Mouse (Mus musculus) hematopoietic multipotent progenitor cell, adult 10-12 weeks (in vitro differentiated cells): ENCODE measurements around the gene Nsun2. TPM values are rescaled to one million over a fixed set of nuclear protein-coding genes. Genes with fewer than 3 reads are reported as not detected.

ENCODE experiments used
- polyA plus RNA-seq: library from polyadenylated mRNA; stranded (reverse); fragments of >175 nt; gene quantifications from 2 replicates; pipeline ENCODE4 v1.2.3, GENCODE M21; 2012; ENCODE audit warnings: low replicate concordance

The Nsun2 gene
- polyA plus RNA-seq: 22.6 and 26.1 TPM in 2 replicates

DNA sequence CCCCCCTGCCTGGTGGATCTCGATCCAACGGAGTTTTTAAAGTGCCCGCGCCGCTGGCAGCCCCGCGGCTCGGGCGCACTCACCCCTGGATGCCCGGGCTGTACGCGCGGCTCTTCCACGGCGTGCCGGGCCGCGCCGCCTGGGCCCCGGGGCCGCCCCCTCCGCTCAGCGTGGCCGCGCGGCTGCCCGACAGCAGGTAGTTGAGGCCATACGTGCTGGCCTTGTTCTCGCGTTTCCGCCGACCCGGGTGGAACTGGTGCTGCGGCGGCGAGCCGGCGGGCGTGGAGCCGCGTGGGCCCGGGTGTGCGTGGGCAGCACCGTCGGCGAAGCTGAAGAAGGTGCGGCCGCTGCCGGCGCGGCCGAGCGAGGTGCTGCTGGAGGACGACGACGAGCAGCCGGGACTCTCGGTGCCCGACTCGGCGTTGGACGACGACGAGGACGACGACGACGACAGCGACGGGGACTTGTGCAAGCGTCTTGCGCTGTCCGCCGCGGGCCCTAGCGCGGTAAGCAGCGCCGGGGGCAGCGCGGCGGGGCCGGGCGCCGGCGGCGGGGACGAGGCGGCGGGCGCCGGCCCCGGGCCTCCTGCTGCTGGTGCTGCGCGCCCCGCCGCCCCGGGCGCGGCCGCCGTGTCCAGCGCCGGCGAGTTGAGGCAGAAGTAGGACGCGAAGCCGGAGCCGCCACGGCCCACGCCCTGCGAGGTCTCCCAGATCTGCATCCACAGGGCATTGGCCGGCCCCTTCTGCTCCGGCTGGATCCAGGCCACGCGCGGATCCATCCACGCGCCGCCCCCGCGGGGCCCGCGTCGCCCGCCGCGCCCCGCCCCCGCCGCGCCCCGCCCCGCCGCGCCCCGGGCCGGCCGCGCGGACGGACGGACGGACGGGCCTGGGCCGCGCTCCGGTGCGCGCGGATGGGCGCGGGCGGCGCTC lies at the start of gene Nsun2:
TSS of gene Nsun2 (plus strand) at position 342 of the 929 bp plus-strand sequence.

DNA sequence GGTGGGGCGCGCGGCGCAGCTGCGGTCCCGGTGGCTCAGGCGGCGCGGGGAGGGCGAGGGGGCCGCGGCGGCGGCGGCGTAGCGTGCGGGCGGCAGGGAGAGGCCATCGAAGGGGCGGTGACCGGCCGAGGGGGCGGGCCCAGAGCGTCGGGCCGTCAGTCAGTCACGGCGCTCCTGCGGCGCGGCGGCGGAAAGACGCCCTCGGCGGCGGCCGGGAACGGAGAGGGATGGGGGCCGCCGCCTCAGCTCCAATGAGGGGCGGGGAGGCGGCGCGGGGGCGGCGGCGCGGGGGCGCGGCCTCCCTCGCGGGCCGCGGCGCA lies 748 bp downstream of the Nsun2 start, which contains the start of gene Tent4a:
TSS of gene Tent4a (minus strand) at position 284 of the 320 bp plus-strand sequence.

DNA sequence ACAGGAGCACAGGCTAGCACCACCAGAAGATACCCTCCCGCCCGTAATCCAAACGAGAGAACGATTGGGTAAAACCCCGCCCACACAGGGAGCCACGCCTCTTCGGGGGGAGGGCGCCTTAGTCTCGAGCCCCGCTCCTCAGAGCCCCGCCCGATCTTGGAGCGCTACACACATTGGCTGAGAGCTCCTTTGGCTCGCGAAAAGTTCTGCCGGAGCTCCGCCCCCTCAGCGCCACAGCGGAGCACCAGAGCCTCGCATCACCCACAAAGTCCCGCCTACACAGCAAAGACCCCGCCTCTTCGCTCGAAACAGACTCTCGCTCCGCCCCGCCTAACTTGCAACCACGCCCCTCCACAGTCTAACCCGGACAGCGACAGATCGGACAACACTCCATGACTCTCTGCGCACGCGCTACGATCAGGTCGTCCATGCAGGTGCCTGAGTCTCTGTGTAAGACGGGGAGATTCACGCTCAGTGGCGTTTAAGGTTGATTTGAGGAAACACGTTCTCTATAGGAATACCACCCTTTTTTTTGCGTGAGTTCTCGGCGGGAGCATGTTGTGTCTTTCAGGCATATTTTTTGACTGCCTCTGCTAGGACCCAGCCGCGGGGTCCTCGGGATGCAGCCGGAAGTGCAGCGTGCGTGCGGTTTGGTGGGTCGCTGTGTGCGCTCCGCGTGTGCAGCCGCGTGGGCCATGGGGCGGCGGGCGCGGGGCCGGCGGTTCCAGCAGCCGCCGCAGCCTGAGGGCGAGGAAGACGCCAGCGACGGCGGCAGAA lies 78.0 kb downstream of the Nsun2 start, which contains the start of gene Srd5a1:
TSS of gene Srd5a1 (minus strand) at position 45 of the 777 bp plus-strand sequence.

Other genes starting within 250 kb of the Nsun2 start
- 8.5 TPM in 2 replicates for gene Tent4a, start 871 bp downstream of the Nsun2 start, polyA plus RNA-seq
- gene Srd5a1, start 77.7 kb downstream of the Nsun2 start, polyA plus RNA-seq: 0.25 and 0.49 TPM in 2 replicates
- 0.04 and 0.08 TPM in 2 replicates for gene Ube2ql1, start 206.1 kb downstream of the Nsun2 start, polyA plus RNA-seq